Mouse (Mus musculus): ENCODE measurements at regions not wholly inside any gene's neighbourhood (a gene's known extent, or its start where the extent isn't known, plus 50 kb on each side); places are given as distances from the start of the nearest gene placed in this dataset.

GRCm38 (mm10) chr1:193632115-193632514 is 262.0 kb upstream of the Camk1g start:
- no peak for TF ChIP-seq CTCF (IDR thresholded peaks at IDR 0.05; ENCODE audit: borderline replicate concordance, insufficient read depth, low read depth, low read length)
- TF ChIP-seq POLR2A (IDR thresholded peaks at IDR 0.05; ENCODE audit: borderline replicate concordance, insufficient read depth, low read length) = no peak
